Mouse (Mus musculus): ENCODE results near the gene Aprt. TPM values are rescaled to one million over a fixed set of nuclear protein-coding genes. Genes with fewer than 3 reads are reported as not detected.
A peak's percentile ranks its signal among the peaks of the same experiment; 100 is the strongest.

The Aprt gene
- 10 to 100 TPM; 41.4 to 45.2 TPM for total RNA-seq (2021)
- long read RNA-seq, experiment 1, transcript Aprt-201 (5 exons, 849 nt): major isoform, 20 of 23 reads
- long read RNA-seq, experiment 1, partial matches to known transcripts: 1 of 23 reads
- long read RNA-seq, experiment 1, other reads (novel, unspliced or antisense): 1 of 23 reads
- long read RNA-seq, experiment 2, transcript Aprt-201 (5 exons, 849 nt): major isoform, 14 of 17 reads
- long read RNA-seq, experiment 2, partial matches to known transcripts: 1 of 17 reads
- long read RNA-seq, experiment 2, other reads (novel, unspliced or antisense): 1 of 17 reads

- DNase-seq: peak; percentile 86
Observed at GRCm38 (mm10) chr8:122576648-122577022, at the start of gene Aprt. TSS of gene Aprt (minus strand) at chr8:122576909.

- DNase-seq: no peak
Observed at GRCm38 (mm10) chr8:122625811-122626210, 49.1 kb upstream of the Aprt start.

- DNase-seq: no peak
Observed at GRCm38 (mm10) chr8:122624653-122625052, 47.9 kb upstream of the Aprt start.

GRCm38 (mm10) chr8:122623844-122624642 lies 47.3 kb upstream of the Aprt start:
- DNase-seq: no peak

- DNase-seq: no peak
Observed at GRCm38 (mm10) chr8:122622727-122623126, 46.0 kb upstream of the Aprt start, which contains the start of gene Pabpn1l. TSS of gene Pabpn1l (minus strand) at chr8:122622739.

- no peak for DNase-seq
Observed at GRCm38 (mm10) chr8:122620446-122620845, 43.7 kb upstream of the Aprt start.

- no peak for DNase-seq
Observed at GRCm38 (mm10) chr8:122618660-122619378, 42.1 kb upstream of the Aprt start.

- DNase-seq: peak; percentile 89
Observed at GRCm38 (mm10) chr8:122617947-122618546, 41.3 kb upstream of the Aprt start.

GRCm38 (mm10) chr8:122616181-122616905 lies 39.6 kb upstream of the Aprt start:
- DNase-seq: no peak

- peak; percentile 94 for DNase-seq
Observed at GRCm38 (mm10) chr8:122611295-122612133, 34.8 kb upstream of the Aprt start, which contains the start of the genes Galns and Trappc2l. TSS of gene Galns (minus strand) at chr8:122611463. TSS of gene Trappc2l (plus strand) at chr8:122611640.

- no peak for DNase-seq
Observed at GRCm38 (mm10) chr8:122610612-122611277, 34.0 kb upstream of the Aprt start.

GRCm38 (mm10) chr8:122610209-122610608 lies 33.5 kb upstream of the Aprt start:
- DNase-seq: no peak

- no peak for DNase-seq
Observed at GRCm38 (mm10) chr8:122606810-122607209, 30.1 kb upstream of the Aprt start.

GRCm38 (mm10) chr8:122605367-122605766 lies 28.7 kb upstream of the Aprt start:
- DNase-seq: no peak

- DNase-seq: no peak
Observed at GRCm38 (mm10) chr8:122604640-122605039, 27.9 kb upstream of the Aprt start.

- no peak for DNase-seq
Observed at GRCm38 (mm10) chr8:122600666-122601065, 24.0 kb upstream of the Aprt start.

GRCm38 (mm10) chr8:122596031-122596430 lies 19.3 kb upstream of the Aprt start:
- no peak for DNase-seq

- no peak for DNase-seq
Observed at GRCm38 (mm10) chr8:122593783-122594507, 17.2 kb upstream of the Aprt start.

GRCm38 (mm10) chr8:122593240-122593639 lies 16.5 kb upstream of the Aprt start:
- no peak for DNase-seq
